Mouse (Mus musculus) midbrain, embryonic 15.5 days (tissue): ENCODE results near the gene Izumo4. TPM values are rescaled to one million over a fixed set of nuclear protein-coding genes. Genes with fewer than 3 reads are reported as not detected.

ENCODE experiments used
- ATAC-seq: fragments of 200-750 bp; cut with Nextera tagmentation; replicated peaks from 2 replicates; pipeline ENCODE4 v1.8.0; 2017; ENCODE audit warnings: moderate TSS enrichment
- H3K27ac ChIP-seq: fragments of 300-500 bp; sonication (generic); 2 replicates; pipeline ENCODE4 v1.5.1; 2015; ENCODE audit warnings: mild to moderate bottlenecking, inconsistent platforms
- H3K27me3 ChIP-seq: fragments of 300-500 bp; sonication (generic); replicated peaks from 2 replicates; pipeline ENCODE4 v1.6.1; 2015; ENCODE audit warnings: inconsistent platforms
- H3K36me3 ChIP-seq: fragments of 300-500 bp; sonication (generic); replicated peaks from 2 replicates; pipeline ENCODE4 v1.6.1; 2015; ENCODE audit warnings: inconsistent platforms
- H3K4me1 ChIP-seq: fragments of 300-500 bp; sonication (generic); 2 replicates; pipeline ENCODE4 v1.6.1; 2015; ENCODE audit warnings: inconsistent platforms
- H3K4me2 ChIP-seq: fragments of 300-500 bp; sonication (generic); 2 replicates; pipeline ENCODE4 v1.6.1; 2015; ENCODE audit warnings: inconsistent platforms, mild to moderate bottlenecking, moderate library complexity
- H3K4me3 ChIP-seq: fragments of 300-500 bp; sonication (generic); 2 replicates; pipeline ENCODE4 v1.5.1; 2015; ENCODE audit warnings: mild to moderate bottlenecking, inconsistent platforms
- H3K9ac ChIP-seq: fragments of 300-500 bp; sonication (generic); 2 replicates; pipeline ENCODE4 v1.6.1; 2015; ENCODE audit warnings: mild to moderate bottlenecking, inconsistent platforms
- H3K9me3 ChIP-seq: fragments of 300-500 bp; sonication (generic); 2 replicates; pipeline ENCODE4 v1.6.1; 2016; ENCODE audit warnings: inconsistent platforms
- WGBS: fragments of 180-500 bp; shearing (Covaris S2); methylation state at CpG from one replicate; pipeline ENCODE4 v1.1.7; 2015; ENCODE audit warnings: mixed read lengths; 5-methylcytosine and 5-hydroxymethylcytosine counted together
- polyA plus RNA-seq: library from polyadenylated mRNA; unstranded; fragments of >200 nt; fragmentation: Nextera tagmentation; extraction: Ambion mirVana; gene quantifications from 2 replicates; pipeline ENCODE4 v1.2.1, GENCODE M21; 2015

Gene Izumo4
- polyA plus RNA-seq, 1 experiment from 2014 or later = 50.9 TPM

DNA sequence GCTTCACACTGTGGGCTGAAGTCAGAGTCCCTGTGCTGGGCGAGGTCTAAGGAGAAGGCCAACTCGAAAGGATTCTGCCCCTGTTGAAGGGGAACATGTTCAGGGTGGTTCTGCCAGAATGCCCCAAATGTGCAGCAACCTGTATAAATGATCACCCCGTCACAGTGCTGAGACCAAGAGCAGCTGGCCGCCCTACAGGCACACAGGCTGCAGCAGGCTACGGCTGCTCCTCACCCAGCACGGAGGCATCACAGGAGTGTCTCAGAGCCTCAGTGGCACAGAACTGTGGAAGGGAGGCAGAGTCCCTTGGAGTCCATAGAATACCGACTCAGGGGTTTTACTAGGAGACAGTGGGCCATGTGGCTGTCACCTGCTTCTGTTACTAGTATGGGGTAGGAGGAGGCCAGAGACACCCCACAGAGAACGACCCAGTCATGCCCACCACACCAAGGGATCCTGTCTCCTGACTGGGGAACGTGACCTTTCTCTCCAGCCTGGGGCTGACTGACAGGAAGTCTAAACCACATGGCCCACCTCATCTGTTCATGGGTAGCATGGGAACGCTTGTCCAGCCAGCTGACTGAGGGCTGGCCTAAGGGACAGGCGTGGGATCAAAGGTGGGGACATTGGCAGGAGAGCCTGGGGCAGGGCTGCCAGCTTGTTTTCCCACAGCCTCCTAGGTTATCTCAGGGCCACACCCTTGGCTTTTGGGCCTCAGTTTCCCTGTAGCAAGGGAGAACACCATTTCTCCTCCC lies 29.9 kb upstream of the Izumo4 start:
- Histone ChIP-seq H3K9ac (no peak overlapping the region), H3K4me2 (no peak overlapping the region), H3K27me3 (no peaks in the 10 kb centered on the region), H3K9me3 (no peaks in the 10 kb centered on the region), H3K4me3 (no peak overlapping the region), H3K4me1 (peaks cover 41% of the 10 kb centered on the region), H3K36me3 (peaks cover 27% of the 10 kb centered on the region; the same call in 1 of the 2 replicates), H3K27ac (no peak overlapping the region)
- 87% methylated on average over 11 of the region's 11 CpGs for WGBS
- no peak for ATAC-seq

DNA sequence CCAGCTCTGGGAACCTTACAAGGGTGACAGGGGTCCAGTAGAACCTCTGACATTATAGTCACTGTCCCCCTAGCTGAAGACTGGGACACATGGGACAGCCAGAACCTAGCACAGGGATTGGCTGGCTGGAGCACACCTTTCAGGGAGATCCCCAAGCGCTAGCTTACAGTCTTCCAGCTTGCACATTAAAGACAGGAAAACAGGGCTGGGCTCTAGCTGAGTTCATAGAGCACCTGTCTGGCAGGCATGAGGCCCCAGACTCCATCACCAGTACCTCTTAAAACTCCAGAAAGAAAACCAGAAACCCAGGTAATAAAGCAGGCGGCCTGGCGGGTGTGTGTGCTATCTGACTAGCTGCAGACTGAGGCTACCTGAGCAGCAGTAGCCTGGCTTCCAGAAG lies 28.3 kb upstream of the Izumo4 start:
- no peak for ATAC-seq
- H3K4me3 ChIP-seq = peak overlapping the region; percentile 94; the same call in 1 of the 2 replicates
- H3K9me3 ChIP-seq = no peaks in the 10 kb centered on the region
- H3K36me3 ChIP-seq = peaks cover 14% of the 10 kb centered on the region; the same call in 1 of the 2 replicates
- H3K4me1 ChIP-seq = peaks cover 56% of the 10 kb centered on the region
- WGBS = 94% methylated on average over 3 of the region's 3 CpGs
- no peak overlapping the region for H3K27ac ChIP-seq
- H3K9ac ChIP-seq = peak overlapping the region; percentile 93; the same call in 1 of the 2 replicates
- H3K27me3 ChIP-seq = no peaks in the 10 kb centered on the region
- H3K4me2 ChIP-seq = peak overlapping the region; percentile 82

DNA sequence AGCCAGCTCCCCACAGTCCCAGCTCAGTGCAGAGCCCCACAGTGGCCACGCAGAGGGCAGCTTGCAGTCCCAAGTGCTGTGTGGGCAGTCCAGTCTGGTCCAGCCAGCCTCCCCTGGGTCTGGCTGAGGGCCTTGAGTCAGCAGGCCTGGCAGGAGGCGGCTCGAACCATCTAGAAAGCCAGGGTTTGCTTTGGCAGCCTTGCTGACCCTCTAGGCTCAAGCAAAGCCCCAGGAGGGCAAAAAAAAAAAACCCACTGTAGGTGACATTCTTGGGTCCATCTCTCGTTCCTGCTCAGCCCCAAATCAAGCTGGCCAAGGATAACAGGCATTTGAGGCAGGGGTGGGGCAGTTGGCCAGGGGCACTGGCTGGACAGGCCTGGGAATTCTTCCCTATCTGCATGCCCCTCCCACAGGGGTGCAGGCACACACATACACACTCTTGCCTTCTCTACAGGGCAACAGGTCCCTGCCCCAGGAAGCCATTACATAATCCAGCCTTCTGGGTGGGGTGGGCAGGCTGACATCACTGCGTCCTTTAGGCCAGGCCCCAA lies 27.7 kb upstream of the Izumo4 start:
- H3K36me3 ChIP-seq = peaks cover 13% of the 10 kb centered on the region; the same call in 1 of the 2 replicates
- H3K9ac ChIP-seq = peak overlapping the region; percentile 93
- H3K4me1 ChIP-seq = peaks cover 56% of the 10 kb centered on the region
- H3K4me2 ChIP-seq = peak overlapping the region; percentile 82
- H3K9me3 ChIP-seq = no peaks in the 10 kb centered on the region
- 68% methylated on average over 5 of the region's 5 CpGs for WGBS
- no peak overlapping the region for H3K27ac ChIP-seq
- no peak for ATAC-seq
- peak overlapping the region; percentile 94 for H3K4me3 ChIP-seq
- no peaks in the 10 kb centered on the region for H3K27me3 ChIP-seq

DNA sequence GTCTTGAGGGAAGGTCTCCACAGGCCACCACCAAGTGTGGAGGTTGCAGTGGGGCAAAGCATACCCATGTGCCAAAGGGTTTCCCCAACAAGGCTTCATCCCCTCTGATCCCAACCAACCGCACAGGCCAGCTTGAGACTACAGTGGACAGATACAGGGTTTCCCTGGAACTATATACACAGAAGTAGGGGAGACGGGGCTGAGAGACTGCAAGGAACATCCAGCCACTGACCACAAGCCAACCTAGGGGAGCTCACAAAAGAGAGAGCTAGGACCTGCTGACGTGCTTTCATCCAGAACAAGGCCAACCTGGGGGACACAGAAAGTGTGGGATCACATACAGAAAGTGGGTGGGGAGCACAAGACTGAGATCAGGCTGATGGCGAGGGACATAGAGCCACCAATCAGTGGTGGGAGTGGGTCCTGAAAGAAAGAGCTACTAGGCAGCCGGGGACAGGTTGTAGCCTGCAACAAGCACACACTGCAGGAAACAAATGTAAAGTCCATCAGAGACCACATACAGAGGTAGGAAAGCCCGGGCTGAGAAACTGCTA lies 27.1 kb upstream of the Izumo4 start:
- Histone ChIP-seq H3K27ac (peak overlapping the region; percentile 96), H3K4me3 (peak overlapping the region; percentile 94), H3K4me2 (peak overlapping the region; percentile 82), H3K4me1 (peaks cover 56% of the 10 kb centered on the region), H3K27me3 (no peaks in the 10 kb centered on the region), H3K9ac (peak overlapping the region; percentile 93), H3K9me3 (no peaks in the 10 kb centered on the region), H3K36me3 (peaks cover 11% of the 10 kb centered on the region; the same call in 1 of the 2 replicates)
- WGBS = 16% methylated on average over 6 of the region's 6 CpGs
- no peak for ATAC-seq

DNA sequence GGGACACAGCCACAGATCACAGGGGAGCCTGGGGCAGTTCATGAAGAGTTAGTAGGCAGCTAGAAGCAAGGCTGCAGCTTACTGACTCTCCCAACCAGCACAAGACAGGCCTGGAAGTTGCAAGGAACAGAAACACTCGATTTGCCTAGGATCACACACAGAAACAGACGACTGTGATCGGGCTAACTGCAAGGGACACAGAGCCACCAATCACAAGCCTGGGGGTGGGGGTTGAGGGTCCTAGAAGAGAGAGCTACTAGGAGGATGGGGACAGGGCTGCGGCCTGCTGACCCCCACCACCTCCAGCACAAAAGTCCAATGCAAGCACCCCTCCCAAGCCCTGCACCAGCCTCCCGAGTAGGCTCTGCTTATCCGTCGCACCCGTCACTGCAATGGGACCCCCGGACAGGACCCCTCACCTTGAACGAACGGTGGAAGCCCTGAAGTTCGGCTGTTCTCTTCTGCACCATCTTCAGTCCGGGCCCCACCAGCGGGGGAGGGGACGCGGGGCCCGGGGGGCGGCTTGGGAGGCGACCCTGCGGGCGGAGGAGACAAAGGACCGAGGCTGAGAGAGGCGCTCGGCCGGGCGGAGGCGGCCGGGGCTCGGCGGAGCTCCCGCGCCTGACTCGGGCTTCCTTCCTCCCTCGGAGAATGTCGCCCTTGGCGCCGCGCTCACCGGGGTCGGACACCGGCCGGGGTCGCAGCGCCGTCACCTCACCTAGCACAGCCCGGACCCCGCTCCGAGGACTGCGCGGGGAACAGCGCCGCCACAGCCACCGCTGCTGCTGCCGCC lies 26.4 kb upstream of the Izumo4 start:
- ATAC-seq = peak; percentile 35
- Histone ChIP-seq H3K4me3 (peak overlapping the region; percentile 94), H3K4me1 (peaks cover 56% of the 10 kb centered on the region), H3K9ac (peak overlapping the region; percentile 93), H3K36me3 (peaks cover 5% of the 10 kb centered on the region; the same call in 1 of the 2 replicates), H3K27me3 (no peaks in the 10 kb centered on the region), H3K27ac (peak overlapping the region; percentile 96), H3K9me3 (no peaks in the 10 kb centered on the region), H3K4me2 (peak overlapping the region; percentile 82)
- under 1% methylated on average over 46 of the region's 54 CpGs for WGBS

DNA sequence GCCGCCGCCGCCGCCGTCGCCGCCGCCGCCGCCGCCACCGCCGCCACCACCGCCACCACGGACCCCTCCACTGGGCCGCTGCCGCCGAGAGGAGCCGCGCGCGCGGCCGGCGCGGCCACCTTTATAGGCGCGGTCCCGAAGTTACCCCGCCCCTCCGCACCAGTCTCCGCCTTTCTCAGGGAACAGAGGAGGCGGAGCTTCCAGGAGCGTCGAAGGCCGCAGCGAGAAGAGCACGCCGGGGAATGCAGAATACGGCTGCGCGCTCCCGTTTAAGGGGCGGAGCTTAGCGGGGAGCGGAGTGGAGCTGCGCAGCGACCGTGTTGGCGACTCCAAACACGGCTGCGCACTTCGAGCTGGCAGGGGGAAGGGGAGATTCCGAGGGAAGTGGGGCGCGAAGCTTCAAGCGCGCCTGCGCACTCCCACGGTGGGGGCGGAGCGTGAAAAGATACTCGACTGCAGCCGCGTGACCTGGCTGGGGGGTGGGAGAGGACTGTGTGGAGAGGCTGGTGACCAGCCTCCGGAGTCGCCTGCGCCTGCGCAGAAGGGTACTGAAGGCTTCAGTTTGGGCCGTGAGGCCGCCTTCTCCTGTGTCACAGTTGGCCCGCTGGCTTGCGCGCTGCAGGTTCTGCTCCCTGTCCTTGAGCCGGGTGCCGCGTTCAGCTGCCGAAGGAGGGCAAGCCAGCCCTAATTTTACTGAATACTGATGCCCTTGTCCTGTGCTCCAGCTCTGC lies 25.6 kb upstream of the Izumo4 start:
- peak overlapping the region; percentile 96 for H3K27ac ChIP-seq
- peaks cover 56% of the 10 kb centered on the region for H3K4me1 ChIP-seq
- H3K36me3 ChIP-seq = 0 out of 2 replicates have a peak, but pooled peaks cover 3% of the 10 kb centered on the region
- peak; percentile 92 for ATAC-seq
- H3K9ac ChIP-seq = peak overlapping the region; percentile 93
- WGBS = under 1% methylated on average over 66 of the region's 78 CpGs
- H3K4me2 ChIP-seq = peak overlapping the region; percentile 82
- no peaks in the 10 kb centered on the region for H3K27me3 ChIP-seq
- H3K9me3 ChIP-seq = no peaks in the 10 kb centered on the region
- peak overlapping the region; percentile 94 for H3K4me3 ChIP-seq

DNA sequence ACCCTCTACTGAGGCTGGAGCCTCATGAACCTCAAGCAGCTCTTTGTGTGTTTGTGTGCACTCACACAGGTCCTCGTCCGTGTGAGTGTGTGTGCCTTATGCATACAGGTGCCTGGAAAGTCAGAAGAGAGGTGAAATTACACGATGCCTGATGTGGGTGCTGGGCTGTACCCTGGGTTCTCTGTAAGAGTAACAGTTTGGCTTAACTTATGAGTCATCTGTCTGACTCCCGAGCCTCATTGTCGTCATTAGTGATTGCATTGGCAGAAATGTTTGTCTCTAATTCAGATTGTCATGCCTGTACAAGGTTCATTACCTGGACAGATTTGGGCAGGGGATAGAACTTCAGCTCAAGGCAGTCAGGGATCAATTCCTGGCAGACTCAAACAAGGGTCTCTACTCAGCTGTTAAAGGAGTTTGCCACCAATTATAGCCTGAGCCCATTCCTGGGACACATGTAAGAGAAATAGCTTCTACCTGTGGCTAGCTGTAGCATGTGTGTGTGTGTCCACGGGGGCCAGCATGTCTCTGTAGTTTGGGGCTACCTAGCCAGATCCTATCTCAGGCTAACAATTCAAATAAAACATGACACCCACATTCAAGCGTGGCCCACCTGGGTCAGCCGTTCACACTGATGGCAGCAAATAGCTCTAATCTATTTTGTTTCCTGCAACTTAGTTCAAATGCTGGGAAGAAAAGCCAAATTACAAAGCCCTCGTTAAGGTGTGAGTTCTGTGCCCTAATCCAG lies 24.7 kb upstream of the Izumo4 start:
- peak; percentile 5 for ATAC-seq
- H3K4me1 ChIP-seq = peaks cover 52% of the 10 kb centered on the region
- peak overlapping the region; percentile 72 for H3K9ac ChIP-seq
- peak overlapping the region; percentile 94 for H3K4me3 ChIP-seq
- H3K36me3 ChIP-seq = no peaks in the 10 kb centered on the region
- no peaks in the 10 kb centered on the region for H3K27me3 ChIP-seq
- peak overlapping the region; percentile 82 for H3K4me2 ChIP-seq
- 35% methylated on average over 9 of the region's 9 CpGs for WGBS
- no peaks in the 10 kb centered on the region for H3K9me3 ChIP-seq
- H3K27ac ChIP-seq = peak overlapping the region; percentile 96

DNA sequence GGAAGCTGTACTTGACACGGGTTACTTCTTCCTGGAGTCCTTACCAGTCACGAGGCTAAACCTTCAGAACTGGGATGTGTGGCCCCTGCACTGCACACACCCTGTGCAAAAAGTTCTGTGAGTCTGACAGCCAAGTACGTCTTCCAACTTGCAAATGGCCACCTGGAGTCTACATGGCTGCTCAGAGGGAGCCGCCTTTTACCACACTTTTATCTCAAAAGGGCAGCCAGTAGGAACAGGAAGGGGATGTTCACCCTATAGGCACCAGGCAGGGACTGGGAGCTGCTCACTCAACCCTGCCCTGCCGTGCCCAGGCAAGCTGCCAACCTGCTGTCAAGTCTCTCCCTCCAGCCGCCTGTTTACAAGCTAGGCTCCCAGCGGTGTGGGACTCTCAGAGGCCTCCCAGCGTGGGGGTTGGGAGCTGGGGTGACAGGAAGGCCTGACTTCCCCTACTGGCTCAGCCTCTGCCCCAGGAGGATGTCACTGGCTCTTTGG lies 24.0 kb upstream of the Izumo4 start, which contains the start of gene Mknk2:
Gene Mknk2 (minus strand): TSS at position 171 of the 495 bp plus-strand sequence.
- Histone ChIP-seq H3K4me2 (peak within 1 kb of the TSS; percentile 82), H3K27me3 (no peaks in the 10 kb centered on the region), H3K36me3 (no peaks in the 10 kb centered on the region), H3K27ac (peak within 1 kb of the TSS; percentile 96), H3K4me3 (peak within 1 kb of the TSS; percentile 94), H3K9me3 (no peaks in the 10 kb centered on the region), H3K4me1 (peaks cover 45% of the 10 kb centered on the region), H3K9ac (peak within 1 kb of the TSS; percentile 72)
- WGBS = 26% methylated on average over 8 of the region's 8 CpGs
- no peak for ATAC-seq

DNA sequence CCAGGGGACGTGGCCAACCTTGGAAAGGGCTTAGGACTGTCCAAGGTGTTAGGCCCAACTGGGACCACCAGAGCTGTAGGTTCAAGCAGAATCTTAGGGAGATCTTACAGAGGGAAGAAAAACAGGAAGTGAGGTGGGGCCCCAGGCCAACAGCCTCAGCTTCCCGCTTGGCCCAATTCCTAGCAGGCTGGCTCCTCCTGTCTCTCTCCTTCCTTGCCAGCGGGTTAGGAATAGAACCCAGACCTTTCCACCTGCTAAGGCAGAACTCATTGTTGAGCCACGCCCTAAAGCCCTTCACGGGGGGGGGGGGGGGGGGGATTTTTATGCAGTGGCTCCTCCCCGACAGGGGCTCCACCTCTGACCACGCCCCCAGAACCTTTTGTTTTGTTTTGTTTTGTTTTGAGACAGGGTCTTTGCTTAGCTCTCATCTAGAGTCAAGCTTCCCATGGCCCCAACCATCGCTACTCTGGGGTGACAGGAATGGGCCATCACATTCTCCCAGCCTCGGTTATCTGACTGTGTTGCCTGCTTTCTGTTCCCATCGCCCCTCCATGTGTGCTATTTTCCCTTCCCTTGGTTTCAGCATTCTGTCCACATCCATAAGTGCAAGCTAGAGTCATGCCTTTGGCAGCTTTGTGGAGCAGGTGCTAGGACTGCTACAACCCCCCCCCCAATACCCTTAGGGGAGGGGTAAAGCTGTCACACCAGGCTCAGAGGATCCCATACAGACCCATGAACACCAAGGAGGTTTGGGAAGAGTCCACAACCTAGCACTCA lies 23.2 kb upstream of the Izumo4 start:
- no peak overlapping the region for H3K4me2 ChIP-seq
- 52% methylated on average over 9 of the region's 10 CpGs for WGBS
- no peak overlapping the region for H3K9ac ChIP-seq
- H3K4me1 ChIP-seq = peaks cover 37% of the 10 kb centered on the region
- H3K4me3 ChIP-seq = no peak overlapping the region
- H3K27me3 ChIP-seq = no peaks in the 10 kb centered on the region
- H3K36me3 ChIP-seq = no peaks in the 10 kb centered on the region
- H3K9me3 ChIP-seq = no peaks in the 10 kb centered on the region
- no peak for ATAC-seq
- H3K27ac ChIP-seq = peak overlapping the region; percentile 96

DNA sequence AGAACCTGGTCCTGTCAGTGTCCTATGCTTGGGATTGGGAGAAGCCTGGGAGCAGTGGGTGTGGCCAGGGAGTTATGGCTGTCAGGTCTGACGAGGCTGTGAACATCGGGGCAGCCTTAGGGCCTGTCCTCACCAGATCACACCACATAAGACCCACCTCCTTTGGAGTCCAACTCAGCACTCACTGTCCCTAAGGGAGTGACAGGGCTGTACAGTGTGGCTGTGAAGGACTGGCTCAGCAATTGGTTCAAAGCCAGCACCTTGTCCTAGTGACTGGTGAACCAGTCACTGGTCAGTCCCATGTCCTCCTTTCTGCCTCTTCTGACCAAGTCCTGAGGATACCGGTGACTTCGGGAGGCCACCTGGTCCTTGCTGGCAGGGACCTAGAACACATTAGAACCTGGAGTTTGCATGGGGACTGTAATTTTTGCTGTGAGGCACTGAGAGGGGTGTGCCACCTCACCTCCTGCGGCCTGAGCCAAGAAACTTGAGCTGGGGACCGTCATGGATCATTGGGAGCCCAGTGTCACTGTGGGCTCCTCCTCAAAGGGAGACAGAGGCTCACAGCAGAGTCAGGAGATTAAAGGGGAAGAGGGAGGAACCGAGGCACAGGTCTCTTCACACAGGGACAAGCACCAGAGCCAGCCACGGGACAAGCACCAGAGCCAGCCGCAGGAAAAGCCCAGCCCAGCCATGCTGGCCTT lies 22.3 kb upstream of the Izumo4 start:
- ATAC-seq = no peak
- H3K27ac ChIP-seq = 0 out of 2 replicates have a peak overlapping the region, but pooled peaks have one; percentile 96
- peaks cover 27% of the 10 kb centered on the region for H3K4me1 ChIP-seq
- WGBS = 59% methylated on average over 9 of the region's 9 CpGs
- H3K9me3 ChIP-seq = no peaks in the 10 kb centered on the region
- no peak overlapping the region for H3K4me2 ChIP-seq
- no peak overlapping the region for H3K4me3 ChIP-seq
- H3K36me3 ChIP-seq = no peaks in the 10 kb centered on the region
- no peaks in the 10 kb centered on the region for H3K27me3 ChIP-seq
- H3K9ac ChIP-seq = no peak overlapping the region
